Mouse (Mus musculus): ENCODE measurements at regions not wholly inside any gene's neighbourhood (a gene's known extent, or its start where the extent isn't known, plus 50 kb on each side); places are given as distances from the start of the nearest gene placed in this dataset.

- TF ChIP-seq POLR2A (IDR thresholded peaks at IDR 0.05; ENCODE audit: insufficient read depth, low read depth, low read length) (no peak), EP300 (IDR thresholded peaks at IDR 0.05; ENCODE audit: insufficient read depth, low read depth, low read length) (no peak), CTCF (IDR thresholded peaks at IDR 0.05) (no peak)
These were observed 150.4 kb upstream of the Adam6b start for GRCm38 (mm10) chr12:113338891-113339290.

GRCm38 (mm10) chr12:113341046-113341445 is 148.3 kb upstream of the Adam6b start:
- 50% methylated on average over 3 of the region's 3 CpGs for WGBS
- H3K79me2 ChIP-seq (replicated peaks; ENCODE audit: control insufficient read depth, insufficient read depth, low read length): no peaks in the 10 kb centered on the region
- no peaks in the 10 kb centered on the region for H3K27me3 ChIP-seq (ENCODE audit: control insufficient read depth, insufficient read depth, low read length)
- DNase-seq: peak in 1 of 2 experiments; percentile 3
- H3K4me3 ChIP-seq: no peak overlapping the region
- TF ChIP-seq CTCF (IDR thresholded peaks at IDR 0.05) (no peak), POLR2A (IDR thresholded peaks at IDR 0.05; ENCODE audit: insufficient read depth, low read depth, low read length) (no peak), EP300 (IDR thresholded peaks at IDR 0.05; ENCODE audit: insufficient read depth, low read depth, low read length) (no peak)
- H3K9ac ChIP-seq (ENCODE audit: low read depth, low read length): no peak overlapping the region
- H3K36me3 ChIP-seq (ENCODE audit: control insufficient read depth, insufficient read depth, low read length): no peaks in the 10 kb centered on the region
- H3K27ac ChIP-seq: no peak overlapping the region
- intact Hi-C loops (cut with DNase I): no loop called here
- no peaks in the 10 kb centered on the region for H3K4me1 ChIP-seq (ENCODE audit: control insufficient read depth, insufficient read depth, low read length)

More at GRCm38 (mm10) chr12:113338891-113339290, 150.4 kb upstream of the Adam6b start:
- no peaks in the 10 kb centered on the region for H3K27me3 ChIP-seq (ENCODE audit: control insufficient read depth, insufficient read depth, low read length)
- H3K9ac ChIP-seq (ENCODE audit: low read depth, low read length): no peak overlapping the region
- intact Hi-C loops (cut with DNase I): no loop called here
- no peaks in the 10 kb centered on the region for H3K79me2 ChIP-seq (replicated peaks; ENCODE audit: control insufficient read depth, insufficient read depth, low read length)
- H3K27ac ChIP-seq: no peak overlapping the region
- H3K36me3 ChIP-seq (ENCODE audit: control insufficient read depth, insufficient read depth, low read length): no peaks in the 10 kb centered on the region
- WGBS: 37% methylated on average over 7 of the region's 7 CpGs
- DNase-seq: peak in 1 of 2 experiments; percentile 11
- no peaks in the 10 kb centered on the region for H3K4me1 ChIP-seq (ENCODE audit: control insufficient read depth, insufficient read depth, low read length)
- H3K4me3 ChIP-seq: no peak overlapping the region

- Histone ChIP-seq H3K4me1 (ENCODE audit: control insufficient read depth, insufficient read depth, low read length) (no peaks in the 10 kb centered on the region), H3K27me3 (ENCODE audit: control insufficient read depth, insufficient read depth, low read length) (no peaks in the 10 kb centered on the region), H3K9ac (ENCODE audit: low read depth, low read length) (no peak overlapping the region), H3K4me3 (no peak overlapping the region), H3K36me3 (ENCODE audit: control insufficient read depth, insufficient read depth, low read length) (no peaks in the 10 kb centered on the region), H3K79me2 (replicated peaks; ENCODE audit: control insufficient read depth, insufficient read depth, low read length) (no peaks in the 10 kb centered on the region), H3K27ac (no peak overlapping the region)
- no peak for TF ChIP-seq POLR2A (IDR thresholded peaks at IDR 0.05; ENCODE audit: insufficient read depth, low read depth, low read length)
- no peak for TF ChIP-seq EP300 (IDR thresholded peaks at IDR 0.05; ENCODE audit: insufficient read depth, low read depth, low read length)
- TF ChIP-seq CTCF (IDR thresholded peaks at IDR 0.05): no peak
- DNase-seq: no peak
- WGBS: 63% methylated on average over 2 of the region's 2 CpGs
- intact Hi-C loops (cut with DNase I): no loop called here
These were observed 134.2 kb upstream of the Adam6b start for GRCm38 (mm10) chr12:113355132-113355531.

- Histone ChIP-seq H3K4me3 (no peak overlapping the region), H3K9ac (ENCODE audit: low read depth, low read length) (no peak overlapping the region), H3K27me3 (ENCODE audit: control insufficient read depth, insufficient read depth, low read length) (no peaks in the 10 kb centered on the region), H3K27ac (no peak overlapping the region), H3K4me1 (ENCODE audit: control insufficient read depth, insufficient read depth, low read length) (no peaks in the 10 kb centered on the region), H3K79me2 (replicated peaks; ENCODE audit: control insufficient read depth, insufficient read depth, low read length) (no peaks in the 10 kb centered on the region), H3K36me3 (ENCODE audit: control insufficient read depth, insufficient read depth, low read length) (no peaks in the 10 kb centered on the region)
- intact Hi-C loops (cut with DNase I): no loop called here
- 64% methylated on average over 5 of the region's 5 CpGs for WGBS
- TF ChIP-seq CTCF (IDR thresholded peaks at IDR 0.05) (no peak), POLR2A (IDR thresholded peaks at IDR 0.05; ENCODE audit: insufficient read depth, low read depth, low read length) (no peak), EP300 (IDR thresholded peaks at IDR 0.05; ENCODE audit: insufficient read depth, low read depth, low read length) (no peak)
- no peak for DNase-seq
These were observed 131.2 kb upstream of the Adam6b start for GRCm38 (mm10) chr12:113358077-113358476.

- H3K4me3 ChIP-seq: no peak overlapping the region
- 76% methylated on average over 7 of the region's 7 CpGs for WGBS
- TF ChIP-seq CTCF (IDR thresholded peaks at IDR 0.05) (no peak), POLR2A (IDR thresholded peaks at IDR 0.05; ENCODE audit: insufficient read depth, low read depth, low read length) (no peak), EP300 (IDR thresholded peaks at IDR 0.05; ENCODE audit: insufficient read depth, low read depth, low read length) (no peak)
These were observed 129.3 kb upstream of the Adam6b start for GRCm38 (mm10) chr12:113360032-113360431.

GRCm38 (mm10) chr12:113362409-113363038 is 126.8 kb upstream of the Adam6b start:
- 50% methylated on average over 2 of the region's 2 CpGs for WGBS
- intact Hi-C loops (cut with DNase I): no loop called here

More at GRCm38 (mm10) chr12:113360032-113360431, 129.3 kb upstream of the Adam6b start:
- no peaks in the 10 kb centered on the region for H3K79me2 ChIP-seq (replicated peaks; ENCODE audit: control insufficient read depth, insufficient read depth, low read length)
- intact Hi-C loops (cut with DNase I): no loop called here
- no peak for DNase-seq
- no peak overlapping the region for H3K9ac ChIP-seq (ENCODE audit: low read depth, low read length)
- H3K4me1 ChIP-seq (ENCODE audit: control insufficient read depth, insufficient read depth, low read length): no peaks in the 10 kb centered on the region
- H3K27me3 ChIP-seq (ENCODE audit: control insufficient read depth, insufficient read depth, low read length): no peaks in the 10 kb centered on the region
- no peak overlapping the region for H3K27ac ChIP-seq
- H3K36me3 ChIP-seq (ENCODE audit: control insufficient read depth, insufficient read depth, low read length): no peaks in the 10 kb centered on the region

More at GRCm38 (mm10) chr12:113362409-113363038, 126.8 kb upstream of the Adam6b start:
- Histone ChIP-seq H3K9ac (ENCODE audit: low read depth, low read length) (no peak overlapping the region), H3K4me1 (ENCODE audit: control insufficient read depth, insufficient read depth, low read length) (no peaks in the 10 kb centered on the region), H3K79me2 (replicated peaks; ENCODE audit: control insufficient read depth, insufficient read depth, low read length) (no peaks in the 10 kb centered on the region), H3K36me3 (ENCODE audit: control insufficient read depth, insufficient read depth, low read length) (no peaks in the 10 kb centered on the region), H3K27ac (no peak overlapping the region), H3K27me3 (ENCODE audit: control insufficient read depth, insufficient read depth, low read length) (no peaks in the 10 kb centered on the region), H3K4me3 (no peak overlapping the region)
- DNase-seq: no peak
- TF ChIP-seq CTCF (IDR thresholded peaks at IDR 0.05) (no peak), POLR2A (IDR thresholded peaks at IDR 0.05; ENCODE audit: insufficient read depth, low read depth, low read length) (no peak), EP300 (IDR thresholded peaks at IDR 0.05; ENCODE audit: insufficient read depth, low read depth, low read length) (no peak)

All from heart, adult 2 months (tissue).